Mouse (Mus musculus): ENCODE data around the gene Noxo1. TPM values are rescaled to one million over a fixed set of nuclear protein-coding genes. Genes with fewer than 3 reads are reported as not detected.

Noxo1 gene
- polyA plus RNA-seq, 1 experiment from 2014 or later: 1.5 TPM

GRCm38 (mm10) chr17:24737135-24737810, 41.2 kb downstream of the Noxo1 start:
- DNase-seq (ENCODE audit: low spot score) (no peak), ATAC-seq (ENCODE audit: insufficient read depth, low FRiP score, low TSS enrichment) (no peak)
- Histone ChIP-seq H3K4me1 (ENCODE audit: control insufficient read depth, insufficient read depth, low read length) (no peaks in the 10 kb centered on the region), H3K9ac (ENCODE audit: low read length) (peak overlapping the region; percentile 57; the same call in 1 of the 2 replicates), H3K27me3 (ENCODE audit: control insufficient read depth, insufficient read depth, low read length) (no peaks in the 10 kb centered on the region), H3K4me2 (ENCODE audit: low read depth) (peak overlapping the region; percentile 90), H3K9me3 (ENCODE audit: control insufficient read depth, low read length) (no peaks in the 10 kb centered on the region), H3K36me3 (ENCODE audit: control insufficient read depth, insufficient read depth, low read length) (no peaks in the 10 kb centered on the region), H3K27ac (ENCODE audit: low read depth, low read length) (no peak overlapping the region), H3K4me3 (ENCODE audit: low read depth, low read length) (peak overlapping the region; percentile 59)
- 28% methylated on average over 8 of the region's 8 CpGs for WGBS

- H3K27me3 ChIP-seq (ENCODE audit: control insufficient read depth, insufficient read depth, low read length): no peaks in the 10 kb centered on the region
- no peak overlapping the region for H3K4me3 ChIP-seq (ENCODE audit: low read depth, low read length)
- no peaks in the 10 kb centered on the region for H3K36me3 ChIP-seq (ENCODE audit: control insufficient read depth, insufficient read depth, low read length)
- DNase-seq (ENCODE audit: low spot score): no peak
- H3K27ac ChIP-seq (ENCODE audit: low read depth, low read length): no peak overlapping the region
- 79% methylated on average over 4 of the region's 4 CpGs for WGBS
- H3K9ac ChIP-seq (ENCODE audit: low read length): no peak overlapping the region
- H3K9me3 ChIP-seq (ENCODE audit: control insufficient read depth, low read length): no peaks in the 10 kb centered on the region
- no peak for ATAC-seq (ENCODE audit: insufficient read depth, low FRiP score, low TSS enrichment)
- H3K4me2 ChIP-seq (ENCODE audit: low read depth): no peak overlapping the region
- H3K4me1 ChIP-seq (ENCODE audit: control insufficient read depth, insufficient read depth, low read length): no peaks in the 10 kb centered on the region
Measured at GRCm38 (mm10) chr17:24738238-24738637, 42.2 kb downstream of the Noxo1 start.

- no peak overlapping the region for H3K4me2 ChIP-seq (ENCODE audit: low read depth)
Measured at GRCm38 (mm10) chr17:24739926-24740325, 43.9 kb downstream of the Noxo1 start.

GRCm38 (mm10) chr17:24742307-24742706, 46.3 kb downstream of the Noxo1 start:
- Histone ChIP-seq H3K27ac (ENCODE audit: low read depth, low read length) (no peak overlapping the region), H3K9ac (ENCODE audit: low read length) (no peak overlapping the region; the same call in 1 of the 2 replicates), H3K4me3 (ENCODE audit: low read depth, low read length) (no peak overlapping the region), H3K9me3 (ENCODE audit: control insufficient read depth, low read length) (no peaks in the 10 kb centered on the region), H3K27me3 (ENCODE audit: control insufficient read depth, insufficient read depth, low read length) (no peaks in the 10 kb centered on the region), H3K4me2 (ENCODE audit: low read depth) (no peak overlapping the region), H3K4me1 (ENCODE audit: control insufficient read depth, insufficient read depth, low read length) (no peaks in the 10 kb centered on the region), H3K36me3 (ENCODE audit: control insufficient read depth, insufficient read depth, low read length) (no peaks in the 10 kb centered on the region)
- DNase-seq (ENCODE audit: low spot score): no peak
- no peak for ATAC-seq (ENCODE audit: insufficient read depth, low FRiP score, low TSS enrichment)
- 83% methylated on average over 8 of the region's 8 CpGs for WGBS

More at GRCm38 (mm10) chr17:24739926-24740325, 43.9 kb downstream of the Noxo1 start:
- Histone ChIP-seq H3K27ac (ENCODE audit: low read depth, low read length) (no peak overlapping the region), H3K4me1 (ENCODE audit: control insufficient read depth, insufficient read depth, low read length) (no peaks in the 10 kb centered on the region), H3K9me3 (ENCODE audit: control insufficient read depth, low read length) (no peaks in the 10 kb centered on the region), H3K36me3 (ENCODE audit: control insufficient read depth, insufficient read depth, low read length) (no peaks in the 10 kb centered on the region), H3K4me3 (ENCODE audit: low read depth, low read length) (no peak overlapping the region), H3K9ac (ENCODE audit: low read length) (no peak overlapping the region), H3K27me3 (ENCODE audit: control insufficient read depth, insufficient read depth, low read length) (no peaks in the 10 kb centered on the region)
- ATAC-seq (ENCODE audit: insufficient read depth, low FRiP score, low TSS enrichment): no peak
- WGBS: 86% methylated on average over 8 of the region's 8 CpGs
- no peak for DNase-seq (ENCODE audit: low spot score)

GRCm38 (mm10) chr17:24743896-24744295, 47.9 kb downstream of the Noxo1 start:
- Histone ChIP-seq H3K4me1 (ENCODE audit: control insufficient read depth, insufficient read depth, low read length) (no peaks in the 10 kb centered on the region), H3K27me3 (ENCODE audit: control insufficient read depth, insufficient read depth, low read length) (no peaks in the 10 kb centered on the region), H3K27ac (ENCODE audit: low read depth, low read length) (no peak overlapping the region), H3K36me3 (ENCODE audit: control insufficient read depth, insufficient read depth, low read length) (no peaks in the 10 kb centered on the region), H3K9me3 (ENCODE audit: control insufficient read depth, low read length) (no peaks in the 10 kb centered on the region), H3K4me3 (ENCODE audit: low read depth, low read length) (no peak overlapping the region), H3K9ac (ENCODE audit: low read length) (no peak overlapping the region), H3K4me2 (ENCODE audit: low read depth) (no peak overlapping the region)
- ATAC-seq (ENCODE audit: insufficient read depth, low FRiP score, low TSS enrichment) (no peak), DNase-seq (ENCODE audit: low spot score) (no peak)
- WGBS: 75% methylated on average over 5 of the region's 5 CpGs

- 68% methylated on average over 3 of the region's 3 CpGs for WGBS
- ATAC-seq (ENCODE audit: insufficient read depth, low FRiP score, low TSS enrichment): no peak
- Histone ChIP-seq H3K27ac (ENCODE audit: low read depth, low read length) (no peak overlapping the region), H3K27me3 (ENCODE audit: control insufficient read depth, insufficient read depth, low read length) (no peaks in the 10 kb centered on the region), H3K4me3 (ENCODE audit: low read depth, low read length) (no peak overlapping the region), H3K9me3 (ENCODE audit: control insufficient read depth, low read length) (no peaks in the 10 kb centered on the region), H3K36me3 (ENCODE audit: control insufficient read depth, insufficient read depth, low read length) (no peaks in the 10 kb centered on the region), H3K9ac (ENCODE audit: low read length) (no peak overlapping the region), H3K4me2 (ENCODE audit: low read depth) (no peak overlapping the region), H3K4me1 (ENCODE audit: control insufficient read depth, insufficient read depth, low read length) (no peaks in the 10 kb centered on the region)
- DNase-seq (ENCODE audit: low spot score): no peak
Measured at GRCm38 (mm10) chr17:24744381-24744780, 48.3 kb downstream of the Noxo1 start.

- Histone ChIP-seq H3K9ac (ENCODE audit: low read length) (no peak overlapping the region), H3K4me3 (ENCODE audit: low read depth, low read length) (no peak overlapping the region), H3K27me3 (ENCODE audit: control insufficient read depth, insufficient read depth, low read length) (no peaks in the 10 kb centered on the region), H3K27ac (ENCODE audit: low read depth, low read length) (no peak overlapping the region), H3K4me1 (ENCODE audit: control insufficient read depth, insufficient read depth, low read length) (no peaks in the 10 kb centered on the region), H3K9me3 (ENCODE audit: control insufficient read depth, low read length) (no peaks in the 10 kb centered on the region), H3K36me3 (ENCODE audit: control insufficient read depth, insufficient read depth, low read length) (no peaks in the 10 kb centered on the region), H3K4me2 (ENCODE audit: low read depth) (no peak overlapping the region)
- ATAC-seq (ENCODE audit: insufficient read depth, low FRiP score, low TSS enrichment) (peak; percentile 76), DNase-seq (ENCODE audit: low spot score) (peak; percentile 83)
- 17% methylated on average over 7 of the region's 7 CpGs for WGBS
Measured at GRCm38 (mm10) chr17:24745526-24746497, 49.8 kb downstream of the Noxo1 start.

- Histone ChIP-seq H3K9me3 (ENCODE audit: control insufficient read depth, low read length) (no peaks in the 10 kb centered on the region), H3K4me2 (ENCODE audit: low read depth) (no peak overlapping the region), H3K4me1 (ENCODE audit: control insufficient read depth, insufficient read depth, low read length) (no peaks in the 10 kb centered on the region), H3K27me3 (ENCODE audit: control insufficient read depth, insufficient read depth, low read length) (peaks cover 8% of the 10 kb centered on the region), H3K9ac (ENCODE audit: low read length) (no peak overlapping the region), H3K4me3 (ENCODE audit: low read depth, low read length) (no peak overlapping the region), H3K36me3 (ENCODE audit: control insufficient read depth, insufficient read depth, low read length) (no peaks in the 10 kb centered on the region), H3K27ac (ENCODE audit: low read depth, low read length) (no peak overlapping the region)
- 45% methylated on average over 4 of the region's 4 CpGs for WGBS
- DNase-seq (ENCODE audit: low spot score): no peak
- no peak for ATAC-seq (ENCODE audit: insufficient read depth, low FRiP score, low TSS enrichment)
Measured at GRCm38 (mm10) chr17:24746986-24747385, 51.0 kb downstream of the Noxo1 start.
